Mouse (Mus musculus): ENCODE results near the gene Rbmx2.

DNA sequence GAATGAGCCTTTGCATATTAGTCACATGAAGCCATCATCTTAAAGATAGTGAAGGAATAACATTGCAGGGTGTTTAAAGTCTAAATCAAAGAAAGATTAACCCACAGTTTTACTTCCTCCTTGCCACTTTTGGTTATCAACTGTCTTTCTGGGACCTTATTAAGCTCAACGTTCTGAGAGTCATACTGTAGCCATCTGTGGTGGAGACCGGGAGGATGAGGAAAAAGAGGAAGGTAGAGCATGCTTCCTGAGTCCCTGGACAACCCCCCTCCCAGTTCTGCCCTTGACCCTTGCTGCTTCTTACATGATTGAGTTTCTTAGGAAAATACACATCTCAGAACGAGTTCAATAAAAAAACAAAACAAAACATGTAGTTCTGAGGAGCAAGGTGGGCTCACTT is 23.1 kb upstream of the Rbmx2 start:
- TF ChIP-seq POLR2A (IDR thresholded peaks at IDR 0.05; ENCODE audit: extremely low read depth, insufficient read depth, low read length): no peak
- TF ChIP-seq CTCF (IDR thresholded peaks at IDR 0.05; ENCODE audit: low read depth, low read length): no peak
